Mouse (Mus musculus) liver, postnatal 0 days (tissue): ENCODE results near the gene Nrm.

ENCODE experiments used
- CTCF ChIP-seq: sonication (generic); IDR thresholded peaks from 2 replicates; pipeline ENCODE4 v1.5.1; 2016; ENCODE audit warnings: antibody characterized with exemption, low read depth
- EP300 ChIP-seq: IDR thresholded peaks from 2 replicates; pipeline ENCODE4 v1.6.1; 2016; ENCODE audit warnings: antibody characterized with exemption, low read depth, mild to moderate bottlenecking

DNA sequence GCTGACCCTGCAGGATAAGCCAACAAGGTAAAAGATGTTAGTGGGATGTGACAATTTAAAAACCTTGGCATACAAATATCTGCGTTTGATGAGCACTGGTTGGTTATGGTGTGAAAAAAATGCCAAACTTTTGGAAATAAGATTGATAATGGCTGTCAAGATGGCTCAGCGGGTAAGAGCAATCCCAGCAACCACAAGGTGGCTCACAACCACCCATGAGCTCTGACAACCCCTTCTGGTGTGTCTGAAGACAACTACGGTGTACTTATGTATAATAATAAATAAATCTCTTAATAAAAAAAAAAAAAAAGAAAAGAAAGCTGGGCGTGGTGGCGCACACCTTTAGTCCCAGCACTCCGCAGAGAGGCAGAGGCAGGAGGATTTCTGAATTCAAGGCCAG lies 53.9 kb downstream of the Nrm start:
- TF ChIP-seq CTCF (peak; percentile 35), EP300 (no peak)
